Mouse (Mus musculus) G1E (cell line): Measurements from ENCODE around the gene Cd3d. TPM values are rescaled to one million over a fixed set of nuclear protein-coding genes. Genes with fewer than 3 reads are reported as not detected.

ENCODE experiments used
- ATAC-seq: 2 replicates; pipeline ENCODE4 v1.8.0; 2016; ENCODE audit warnings: mild to moderate bottlenecking; ENCODE audit not compliant: insufficient number of reproducible peaks, poor library complexity, low FRiP score, severe bottlenecking; ENCODE audit errors: extremely low read depth
- DNase-seq: peaks from one replicate; pipeline ENCODE4 v3.0.0; 2012; ENCODE audit warnings: low spot score
- H3K27me3 ChIP-seq: 2 replicates; pipeline ENCODE4 v1.6.1; 2012; ENCODE audit warnings: mild to moderate bottlenecking, low read length, inconsistent platforms; ENCODE audit not compliant: insufficient read depth
- H3K36me3 ChIP-seq: replicated peaks from 2 replicates; pipeline ENCODE3; 2012; ENCODE audit warnings: mild to moderate bottlenecking, inconsistent platforms
- H3K4me1 ChIP-seq: 2 replicates; pipeline ENCODE4 v1.6.1; 2012; ENCODE audit warnings: low read depth, low read length, inconsistent platforms, mixed read lengths; ENCODE audit not compliant: insufficient read depth
- H3K4me3 ChIP-seq: 2 replicates; pipeline ENCODE4 v1.5.1; 2012; ENCODE audit warnings: low read depth, mild to moderate bottlenecking, inconsistent platforms, low read length, moderate library complexity, mixed read lengths
- H3K9me3 ChIP-seq: replicated peaks from 2 replicates; pipeline ENCODE4 v1.6.1; 2012; ENCODE audit warnings: inconsistent platforms
- CTCF ChIP-seq: IDR thresholded peaks from 2 replicates; pipeline ENCODE4 v1.5.1; 2012; ENCODE audit warnings: low read depth, low read length, inconsistent platforms, mixed read lengths
- GATA1 ChIP-seq: IDR thresholded peaks from 2 replicates; pipeline ENCODE4 v1.6.1; 2012; ENCODE audit warnings: borderline replicate concordance, low read length, inconsistent platforms, mixed read lengths
- GATA2 ChIP-seq: IDR thresholded peaks from 2 replicates; pipeline ENCODE4 v1.6.1; 2012; ENCODE audit warnings: low read depth, low read length, inconsistent platforms, borderline replicate concordance
- POLR2AphosphoS5 ChIP-seq: IDR thresholded peaks from 2 replicates; pipeline ENCODE4 v1.6.1; 2012; ENCODE audit warnings: low read depth, low read length, inconsistent platforms; ENCODE audit not compliant: insufficient replicate concordance
- TAL1 ChIP-seq: conservative IDR thresholded peaks from 2 replicates; pipeline ENCODE4 v1.6.1; 2012; ENCODE audit warnings: low read depth, low read length, inconsistent platforms, mixed read lengths
- polyA plus RNA-seq: library from polyadenylated mRNA; stranded (reverse); fragments of >175 nt; gene quantifications from 2 replicates; pipeline ENCODE4 v1.2.3, GENCODE M21; 2012
- total RNA-seq, 2 experiments: library from RNA; stranded (forward) in 1 of 2; stranded (reverse) in 1 of 2; fragments of 200-1000 nt in 1 of 2; fragments of >200 nt in 1 of 2; fragmentation: Nextera tagmentation in 1 of 2; gene quantifications; 2 replicates each; pipeline ENCODE4 v1.2.3; 2014 to 2017

Gene Cd3d
- total and polyA plus RNA-seq, 3 experiments: not detected

DNA sequence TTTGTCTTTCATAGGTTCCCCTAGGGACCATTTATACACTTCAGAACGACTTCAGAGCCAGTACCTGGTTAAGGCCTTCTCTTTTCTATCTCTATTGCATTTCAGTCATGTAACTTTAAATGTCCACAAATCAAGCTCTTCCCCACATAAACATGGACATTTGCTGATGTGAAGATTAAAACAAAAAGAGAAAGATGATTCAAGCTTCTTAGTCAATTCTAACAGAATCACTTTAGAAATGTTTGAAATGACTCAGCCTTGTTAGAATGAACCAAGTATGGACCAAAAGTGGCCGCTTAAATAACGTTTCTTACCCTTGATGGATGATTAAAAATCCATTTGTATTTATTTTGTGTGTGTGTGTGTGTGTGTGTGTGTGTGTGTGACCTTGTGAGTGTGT, 42.1 kb downstream of the Cd3d start:
- Histone ChIP-seq H3K36me3 (no peaks in the 10 kb centered on the region), H3K4me1 (no peaks in the 10 kb centered on the region), H3K4me3 (no peak overlapping the region), H3K27me3 (peaks cover 32% of the 10 kb centered on the region), H3K9me3 (no peaks in the 10 kb centered on the region)
- ATAC-seq (no peak), DNase-seq (no peak)
- TF ChIP-seq GATA2 (no peak), CTCF (no peak), TAL1 (no peak), POLR2AphosphoS5 (no peak), GATA1 (no peak)

DNA sequence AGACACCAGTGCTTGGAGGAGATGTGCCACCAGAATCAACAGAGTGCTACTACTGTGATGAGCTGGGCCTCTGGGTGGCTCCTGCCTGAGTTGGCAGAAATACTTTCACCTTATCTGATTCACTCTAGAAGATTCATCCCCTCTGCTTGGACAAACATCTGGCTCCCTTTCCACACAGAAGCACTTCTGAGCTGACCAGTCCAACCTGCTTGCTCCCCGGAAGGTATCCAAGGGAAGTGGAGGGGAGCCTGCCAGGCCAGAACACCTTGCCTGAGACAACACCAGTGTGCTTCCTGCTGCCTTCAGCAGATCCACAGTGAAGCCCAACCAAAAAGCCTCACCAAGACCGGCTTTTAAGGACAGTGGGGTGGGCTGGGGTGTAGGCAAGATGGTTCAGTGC, 42.6 kb downstream of the Cd3d start:
- DNase-seq (no peak), ATAC-seq (no peak)
- H3K36me3 ChIP-seq: no peaks in the 10 kb centered on the region
- no peaks in the 10 kb centered on the region for H3K9me3 ChIP-seq
- H3K4me1 ChIP-seq: no peaks in the 10 kb centered on the region
- TF ChIP-seq GATA2: no peak
- no peak for TF ChIP-seq GATA1
- no peak for TF ChIP-seq TAL1
- TF ChIP-seq CTCF: no peak
- TF ChIP-seq POLR2AphosphoS5: no peak
- no peak overlapping the region for H3K4me3 ChIP-seq
- H3K27me3 ChIP-seq: peaks cover 36% of the 10 kb centered on the region

DNA sequence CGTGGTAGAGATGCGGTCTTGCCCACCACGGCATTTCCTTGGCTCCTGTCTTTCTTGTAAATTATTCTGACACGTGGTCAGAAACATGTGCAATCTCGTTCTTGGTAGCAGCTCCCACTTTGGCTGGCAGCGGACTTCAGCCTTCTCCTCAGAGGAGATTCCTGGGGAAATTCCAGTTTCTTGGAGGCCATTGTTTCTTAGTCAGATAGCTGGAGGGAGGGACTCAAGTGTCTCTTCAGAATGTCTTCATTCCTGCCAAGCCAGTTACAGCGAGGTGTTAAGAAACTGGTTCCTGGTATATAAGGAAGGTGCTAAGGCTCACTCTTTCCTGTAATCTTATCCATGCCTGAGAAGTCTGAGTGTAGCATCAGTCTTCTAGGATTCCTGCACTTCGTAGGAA, 45.8 kb downstream of the Cd3d start:
- ATAC-seq: no peak
- H3K4me1 ChIP-seq: no peaks in the 10 kb centered on the region

DNA sequence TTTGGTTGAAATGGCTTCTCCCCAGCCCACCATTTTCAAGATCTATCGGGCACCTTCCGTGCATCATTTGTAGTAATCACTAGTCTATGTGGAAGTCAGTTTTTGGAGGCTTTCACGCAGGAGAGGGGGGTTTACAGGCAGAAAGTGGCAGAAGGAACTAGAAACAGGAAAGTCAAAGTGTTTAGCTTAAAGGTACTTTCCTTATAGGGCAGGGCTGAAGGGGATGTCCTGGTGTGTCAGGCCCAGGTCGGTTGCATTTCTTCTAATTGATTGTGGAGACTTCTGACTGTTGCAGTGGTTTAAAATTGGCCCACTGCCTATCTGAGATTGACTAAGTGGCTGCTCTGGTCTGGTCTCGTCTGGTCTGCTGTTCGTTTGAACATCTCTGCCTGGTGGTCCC, 48.8 kb downstream of the Cd3d start:
- Histone ChIP-seq H3K27me3 (peaks cover 59% of the 10 kb centered on the region), H3K36me3 (no peaks in the 10 kb centered on the region), H3K9me3 (no peaks in the 10 kb centered on the region), H3K4me1 (no peaks in the 10 kb centered on the region), H3K4me3 (no peak overlapping the region)
- TF ChIP-seq GATA1 (no peak), GATA2 (no peak), POLR2AphosphoS5 (no peak), CTCF (no peak), TAL1 (no peak)
- no peak for ATAC-seq
- DNase-seq: no peak

More for the DNA sequence above, 45.8 kb downstream of the Cd3d start:
- TF ChIP-seq POLR2AphosphoS5 (no peak), CTCF (no peak), GATA2 (no peak), GATA1 (no peak), TAL1 (no peak)
- no peaks in the 10 kb centered on the region for H3K36me3 ChIP-seq
- H3K9me3 ChIP-seq: no peaks in the 10 kb centered on the region
- DNase-seq: no peak
- H3K27me3 ChIP-seq: peaks cover 59% of the 10 kb centered on the region
- no peak overlapping the region for H3K4me3 ChIP-seq

DNA sequence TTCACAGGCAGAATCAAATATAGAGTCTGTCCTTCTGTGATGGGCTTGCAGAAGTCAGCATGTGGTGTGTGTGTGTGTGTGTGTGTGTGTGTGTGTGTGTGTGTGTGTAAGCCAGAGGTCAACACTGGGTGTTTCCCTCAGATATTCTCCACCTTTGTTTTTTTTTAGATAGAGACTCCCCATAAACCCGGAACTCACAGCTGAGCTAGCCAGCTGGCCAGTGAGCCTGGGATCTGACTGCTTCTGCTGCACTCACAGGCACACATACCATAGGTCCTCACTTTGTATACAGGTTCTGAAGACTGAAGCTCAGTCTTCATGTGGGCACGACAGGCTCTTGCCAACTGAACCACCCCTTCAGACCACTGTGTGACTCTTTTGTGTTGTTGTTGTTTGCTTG, 50.7 kb downstream of the Cd3d start:
- DNase-seq: no peak
- no peak for ATAC-seq
- Histone ChIP-seq H3K4me3 (no peak overlapping the region), H3K4me1 (no peaks in the 10 kb centered on the region), H3K27me3 (peaks cover 46% of the 10 kb centered on the region), H3K9me3 (no peaks in the 10 kb centered on the region), H3K36me3 (no peaks in the 10 kb centered on the region)
- TF ChIP-seq GATA1 (no peak), CTCF (no peak), GATA2 (no peak), POLR2AphosphoS5 (no peak), TAL1 (no peak)

DNA sequence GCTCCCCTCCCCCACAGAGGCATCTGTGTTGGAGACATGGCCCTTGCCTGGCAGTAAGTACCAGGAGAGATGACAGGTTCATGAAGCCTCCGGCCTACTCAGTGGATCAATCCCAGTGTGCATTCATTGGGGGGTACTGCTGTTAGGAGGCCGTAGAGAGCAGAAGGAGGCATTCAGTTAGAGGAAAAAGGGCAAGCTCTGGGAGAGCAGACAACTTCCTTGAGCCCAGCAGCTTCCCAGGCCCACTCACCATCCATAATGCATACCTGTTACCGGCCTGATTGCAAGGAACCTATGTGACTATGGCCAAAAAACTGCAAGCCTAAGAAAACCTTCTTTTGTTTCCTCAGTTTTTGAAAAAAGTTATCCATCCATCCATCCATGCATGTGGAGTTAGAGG, 52.9 kb downstream of the Cd3d start:
- Histone ChIP-seq H3K4me1 (no peaks in the 10 kb centered on the region), H3K4me3 (no peak overlapping the region), H3K27me3 (peaks cover 27% of the 10 kb centered on the region), H3K36me3 (no peaks in the 10 kb centered on the region), H3K9me3 (no peaks in the 10 kb centered on the region)
- ATAC-seq (no peak), DNase-seq (no peak)
- no peak for TF ChIP-seq CTCF
- TF ChIP-seq GATA1: no peak
- TF ChIP-seq GATA2: no peak
- TF ChIP-seq POLR2AphosphoS5: no peak
- TF ChIP-seq TAL1: no peak

Other genes starting within 250 kb of the Cd3d start
- 2.6 and 4.0 TPM in 2 replicates for gene Phldb1, start 246.6 kb upstream of the Cd3d start, total RNA-seq (2014; fragmentation: Nextera tagmentation)
- 6.4 and 7.4 TPM in 2 replicates for gene Phldb1, start 246.6 kb upstream of the Cd3d start, total RNA-seq (2017)
- 8.1 and 8.8 TPM in 2 replicates for gene Phldb1, start 246.6 kb upstream of the Cd3d start, polyA plus RNA-seq
- 239 and 270 TPM in 2 replicates for gene Arcn1, start 213.9 kb upstream of the Cd3d start, total RNA-seq (2014; fragmentation: Nextera tagmentation)
- gene Arcn1, start 213.9 kb upstream of the Cd3d start, total RNA-seq (2017): 124 and 134 TPM in 2 replicates
- 14.5 and 16.7 TPM in 2 replicates for gene Arcn1, start 213.9 kb upstream of the Cd3d start, polyA plus RNA-seq
- gene Ift46, start 213.9 kb upstream of the Cd3d start, total RNA-seq (2014; fragmentation: Nextera tagmentation): 78.2 and 90.8 TPM in 2 replicates
- gene Ift46, start 213.9 kb upstream of the Cd3d start, total RNA-seq (2017): 32.5 and 32.8 TPM in 2 replicates
- 1.6 and 1.8 TPM in 2 replicates for gene Ift46, start 213.9 kb upstream of the Cd3d start, polyA plus RNA-seq
- not detected in 2 replicates for gene Tmem25, start 182.5 kb upstream of the Cd3d start, total RNA-seq (2014; fragmentation: Nextera tagmentation)
- gene Tmem25, start 182.5 kb upstream of the Cd3d start, total RNA-seq (2017): 0.27 and 0.52 TPM in 2 replicates
- 0.04 and 0.08 TPM in 2 replicates for gene Tmem25, start 182.5 kb upstream of the Cd3d start, polyA plus RNA-seq
- gene Ttc36, start 178.7 kb upstream of the Cd3d start, total RNA-seq (2014; fragmentation: Nextera tagmentation): not detected in 2 replicates
- gene Ttc36, start 178.7 kb upstream of the Cd3d start, total RNA-seq (2017): 0.76 TPM in 1 of 2 replicates, not detected in the other
- 0.31 and 0.38 TPM in 2 replicates for gene Ttc36, start 178.7 kb upstream of the Cd3d start, polyA plus RNA-seq
- gene Kmt2a, start 100.5 kb upstream of the Cd3d start, total RNA-seq (2014; fragmentation: Nextera tagmentation): 143 TPM in 2 replicates
- 5.9 and 6.3 TPM in 2 replicates for gene Kmt2a, start 100.5 kb upstream of the Cd3d start, total RNA-seq (2017)
- gene Kmt2a, start 100.5 kb upstream of the Cd3d start, polyA plus RNA-seq: 8.9 and 10.0 TPM in 2 replicates
- gene Atp5l, start 61.0 kb upstream of the Cd3d start, total RNA-seq (2014; fragmentation: Nextera tagmentation): 68.9 and 73.1 TPM in 2 replicates
- 130 and 149 TPM in 2 replicates for gene Atp5l, start 61.0 kb upstream of the Cd3d start, total RNA-seq (2017)
- gene Atp5l, start 61.0 kb upstream of the Cd3d start, polyA plus RNA-seq: 32.8 and 41.5 TPM in 2 replicates
- 79.8 and 80.2 TPM in 2 replicates for gene Ube4a, start 16.2 kb upstream of the Cd3d start, total RNA-seq (2014; fragmentation: Nextera tagmentation)
- 38.3 and 59.6 TPM in 2 replicates for gene Ube4a, start 16.2 kb upstream of the Cd3d start, total RNA-seq (2017)
- gene Ube4a, start 16.2 kb upstream of the Cd3d start, polyA plus RNA-seq: 2.3 and 2.6 TPM in 2 replicates
- gene Cd3g, start 1.4 kb upstream of the Cd3d start, total RNA-seq (2014; fragmentation: Nextera tagmentation): not detected in 2 replicates
- gene Cd3g, start 1.4 kb upstream of the Cd3d start, total RNA-seq (2017): 0.22 and 0.29 TPM in 2 replicates
- gene Cd3g, start 1.4 kb upstream of the Cd3d start, polyA plus RNA-seq: 0.10 TPM in 1 of 2 replicates, not detected in the other
- not detected in 2 replicates for gene Cd3e, start 27.8 kb downstream of the Cd3d start, total RNA-seq (2014; fragmentation: Nextera tagmentation)
- gene Cd3e, start 27.8 kb downstream of the Cd3d start, total RNA-seq (2017): 0.06 and 0.16 TPM in 2 replicates
- gene Cd3e, start 27.8 kb downstream of the Cd3d start, polyA plus RNA-seq: not detected in 2 replicates
- 0.44 and 1.4 TPM in 2 replicates for gene Mpzl2, start 58.0 kb downstream of the Cd3d start, total RNA-seq (2014; fragmentation: Nextera tagmentation)
- gene Mpzl2, start 58.0 kb downstream of the Cd3d start, total RNA-seq (2017): 0.17 TPM in 1 of 2 replicates, not detected in the other
- gene Mpzl2, start 58.0 kb downstream of the Cd3d start, polyA plus RNA-seq: not detected in 2 replicates
- 1.2 and 2.8 TPM in 2 replicates for gene Mpzl3, start 73.4 kb downstream of the Cd3d start, total RNA-seq (2014; fragmentation: Nextera tagmentation)
- gene Mpzl3, start 73.4 kb downstream of the Cd3d start, total RNA-seq (2017): 1.5 and 1.7 TPM in 2 replicates
- 0.04 and 0.08 TPM in 2 replicates for gene Mpzl3, start 73.4 kb downstream of the Cd3d start, polyA plus RNA-seq
- not detected in 2 replicates for gene Jaml, start 97.4 kb downstream of the Cd3d start, total RNA-seq (2014; fragmentation: Nextera tagmentation)
- not detected in 2 replicates for gene Jaml, start 97.4 kb downstream of the Cd3d start, total RNA-seq (2017)
- gene Jaml, start 97.4 kb downstream of the Cd3d start, polyA plus RNA-seq: not detected in 2 replicates
- not detected in 2 replicates for gene Scn2b, start 136.0 kb downstream of the Cd3d start, total RNA-seq (2014; fragmentation: Nextera tagmentation)
- gene Scn2b, start 136.0 kb downstream of the Cd3d start, total RNA-seq (2017): 0.05 and 0.06 TPM in 2 replicates
- gene Scn2b, start 136.0 kb downstream of the Cd3d start, polyA plus RNA-seq: not detected in 2 replicates
- gene Scn4b, start 156.6 kb downstream of the Cd3d start, total RNA-seq (2014; fragmentation: Nextera tagmentation): not detected in 2 replicates
- gene Scn4b, start 156.6 kb downstream of the Cd3d start, total RNA-seq (2017): 0.05 TPM in 1 of 2 replicates, not detected in the other
- not detected in 2 replicates for gene Scn4b, start 156.6 kb downstream of the Cd3d start, polyA plus RNA-seq
- not detected in 2 replicates for gene BC049352, start 200.2 kb downstream of the Cd3d start, total RNA-seq (2014; fragmentation: Nextera tagmentation)
- gene BC049352, start 200.2 kb downstream of the Cd3d start, total RNA-seq (2017): 0.22 TPM in 1 of 2 replicates, not detected in the other
- gene BC049352, start 200.2 kb downstream of the Cd3d start, polyA plus RNA-seq: not detected in 2 replicates
- not detected in 2 replicates for gene Tmprss4, start 222.3 kb downstream of the Cd3d start, total RNA-seq (2014; fragmentation: Nextera tagmentation)
- 0.11 TPM in 1 of 2 replicates, not detected in the other for gene Tmprss4, start 222.3 kb downstream of the Cd3d start, total RNA-seq (2017)
- gene Tmprss4, start 222.3 kb downstream of the Cd3d start, polyA plus RNA-seq: not detected in 2 replicates